Mouse (Mus musculus) 416B (cell line): ENCODE measurements at regions not wholly inside any gene's neighbourhood (a gene's known extent, or its start where the extent isn't known, plus 50 kb on each side); places are given as distances from the start of the nearest gene placed in this dataset.
A peak's percentile ranks its signal among the peaks of the same experiment; 100 is the strongest.

ENCODE experiments used
- DNase-seq: peaks from one replicate; pipeline ENCODE4 v3.0.0; 2011; ENCODE audit warnings: low read depth

DNA sequence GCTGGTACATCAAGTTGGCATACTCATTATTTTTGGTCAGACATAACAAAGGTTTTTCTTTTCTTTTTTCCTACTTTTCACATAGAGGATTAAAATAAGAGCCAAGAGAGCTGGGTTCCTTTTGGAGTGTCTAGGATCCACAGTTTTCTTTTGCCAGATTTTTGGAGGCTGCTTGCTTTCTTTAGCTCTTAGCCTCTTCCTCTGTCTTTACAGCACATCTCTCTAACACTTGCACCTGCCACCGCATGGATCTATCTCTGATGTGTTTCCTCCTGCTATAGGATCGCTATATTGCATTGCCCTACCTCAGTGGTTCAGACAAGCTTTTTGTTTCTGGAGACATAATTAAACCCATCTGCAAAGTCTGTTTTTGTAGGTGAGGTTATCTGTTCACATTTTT, 339.9 kb downstream of the Rpl10l start:
- DNase-seq = no peak

DNA sequence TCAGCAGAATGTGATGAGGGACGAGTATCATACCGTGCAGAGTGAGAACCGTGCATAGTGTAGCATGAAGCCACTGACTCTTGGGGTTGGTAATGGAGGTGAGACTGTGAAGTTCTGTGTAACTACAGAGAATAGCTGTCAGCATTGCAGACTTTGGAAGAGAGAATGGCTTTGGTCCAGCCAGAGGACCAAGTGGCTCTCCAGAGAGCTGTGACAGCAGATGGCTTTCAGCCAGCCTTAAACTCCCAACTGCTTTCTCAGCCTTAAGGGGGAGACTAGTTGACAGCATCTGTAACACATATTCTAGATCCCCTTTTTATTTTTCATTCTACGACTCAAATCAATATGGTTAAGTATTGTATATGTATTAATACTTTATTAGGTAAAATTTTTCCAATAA, 342.0 kb downstream of the Rpl10l start:
- no peak for DNase-seq

DNA sequence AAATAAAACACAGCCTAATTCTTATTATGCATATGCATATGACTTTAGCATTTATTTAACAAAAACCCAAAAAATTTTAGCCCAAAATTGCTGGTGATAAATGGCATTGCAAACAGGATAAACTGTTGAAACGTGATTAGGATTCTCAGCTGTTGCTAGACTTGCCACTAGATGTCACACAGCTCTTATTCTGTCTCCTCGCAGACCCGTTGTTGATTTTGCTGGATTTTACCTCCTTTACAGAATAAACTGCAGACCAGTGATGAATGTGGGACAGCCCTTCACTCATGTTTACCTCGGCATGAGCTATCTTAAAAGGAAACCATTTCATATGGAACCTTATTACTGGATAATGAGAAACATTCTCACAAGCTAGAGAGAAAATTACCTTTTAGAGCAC, 352.4 kb downstream of the Rpl10l start:
- peak; percentile 3 for DNase-seq

DNA sequence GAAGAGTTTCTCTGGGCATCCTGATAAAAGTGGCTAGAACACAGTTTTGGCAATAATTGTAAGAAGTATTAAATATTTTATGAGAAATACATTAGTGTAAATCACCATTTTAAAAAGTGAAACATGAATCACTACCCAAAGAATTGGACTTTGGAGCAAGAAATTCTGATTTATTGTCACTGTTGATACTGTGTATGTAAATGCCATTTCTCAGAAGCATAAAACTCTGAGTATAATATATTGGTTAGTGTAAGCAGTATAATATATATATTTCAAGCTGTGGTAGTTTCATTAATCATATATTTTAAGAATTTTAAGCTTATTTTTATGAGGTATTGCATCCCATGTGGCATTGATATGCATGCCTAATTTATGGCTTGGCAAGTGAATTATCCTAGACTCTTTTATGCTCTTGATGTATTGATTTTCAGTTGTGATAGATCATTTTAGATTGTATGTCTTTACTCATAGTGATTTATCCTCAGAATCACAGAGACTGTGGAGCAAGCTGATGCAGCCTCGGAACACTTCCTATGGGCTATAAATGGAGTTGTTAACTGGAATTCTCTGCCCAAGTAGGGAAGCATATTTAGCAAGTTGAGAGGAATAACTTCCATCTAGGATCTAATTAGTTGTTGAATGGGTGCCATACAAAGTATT, 354.4 kb downstream of the Rpl10l start:
- DNase-seq = no peak
